Mouse (Mus musculus) heart, postnatal 25 days (tissue): ENCODE data around the gene Impad1. TPM values are rescaled to one million over a fixed set of nuclear protein-coding genes. Genes with fewer than 3 reads are reported as not detected.

Experiments
- DNase-seq: peaks from one replicate; pipeline ENCODE4 v3.0.0; 2022; ENCODE audit warnings: low spot score
- intact Hi-C: fragments of 180-260 bp; cut with DNase I; formaldehyde crosslinking; loops from one replicate; pipeline ENCODE4 v1.15.1; 2025
- total RNA-seq, 2 experiments: library from RNA; stranded (reverse); gene quantifications; 2 replicates each; pipeline ENCODE4 v1.2.3; 2021

Gene Impad1
- total RNA-seq, 2 experiments from 2014 or later, result 22.1 to 24.8 TPM

DNA sequence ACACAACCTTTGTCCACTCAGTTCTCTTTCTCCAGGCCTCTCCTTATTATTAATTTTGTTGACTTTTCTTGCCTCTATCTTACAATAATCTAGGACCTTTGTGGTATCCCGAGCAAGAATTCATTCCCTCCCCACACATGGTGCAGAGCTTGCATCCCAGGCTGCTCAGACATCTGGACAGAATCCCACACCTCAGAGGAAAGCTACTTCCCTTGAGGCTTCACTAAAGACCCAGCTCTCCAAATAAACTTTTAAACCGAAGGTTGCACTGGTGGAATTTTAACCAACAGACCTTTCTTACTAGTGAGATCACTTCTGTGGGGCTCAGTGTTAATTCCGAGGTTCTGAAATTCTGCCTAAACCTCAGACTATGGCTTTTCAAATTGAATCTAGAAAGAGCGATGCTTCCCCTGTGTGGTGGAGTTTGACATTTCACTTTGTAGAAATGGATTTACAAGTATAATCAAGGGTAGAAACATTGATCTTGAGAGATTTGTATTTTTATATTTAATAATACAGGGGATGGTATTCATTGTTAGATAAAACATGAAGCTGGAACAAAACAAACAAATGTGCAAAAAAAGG lies 75.3 kb downstream of the Impad1 start:
- intact Hi-C loops, result loop anchor here (5.0 kb wide), 2 partner anchors 576 to 741 kb away; no protein-coding TSS in a partner anchor
- no peak for DNase-seq
